Mouse (Mus musculus): ENCODE measurements around the gene Cyb561d2.
A peak's percentile ranks its signal among the peaks of the same experiment; 100 is the strongest.

Cyb561d2 gene

DNA sequence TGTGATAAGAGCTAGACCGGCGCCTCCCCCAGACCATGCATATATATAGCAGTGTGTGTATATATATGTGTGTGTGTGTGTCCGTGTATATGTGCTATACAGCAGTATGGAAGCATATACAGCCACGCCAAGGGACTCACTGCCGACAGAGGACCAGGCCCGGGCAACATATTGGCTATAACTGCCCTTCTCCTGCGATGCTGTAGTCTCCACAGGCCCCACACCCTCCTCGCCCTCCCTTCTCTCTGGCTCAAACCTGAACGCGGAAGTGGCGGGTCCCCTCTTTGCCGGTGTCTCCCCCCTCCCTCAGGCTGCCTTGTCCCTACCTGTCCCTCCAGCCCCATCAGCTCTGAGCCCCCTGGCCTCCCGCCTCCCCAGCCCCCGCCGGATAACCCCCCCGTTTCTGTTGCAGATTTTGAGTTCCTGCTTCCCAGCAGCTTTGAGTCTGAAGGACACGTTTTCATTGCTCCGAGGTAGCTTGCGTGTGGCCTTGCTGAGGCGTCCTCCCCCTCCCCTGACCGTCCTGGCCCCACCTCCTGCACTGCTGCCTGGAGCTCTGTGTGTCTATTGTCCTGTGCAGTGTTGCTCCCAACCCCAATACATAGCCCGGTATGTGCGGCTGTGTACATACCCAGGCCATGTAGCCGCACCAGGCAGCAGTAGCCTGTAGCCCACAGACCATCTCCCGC is 20.1 kb downstream of the Cyb561d2 start:
- DNase-seq (ENCODE audit: low read depth): no peak

DNA sequence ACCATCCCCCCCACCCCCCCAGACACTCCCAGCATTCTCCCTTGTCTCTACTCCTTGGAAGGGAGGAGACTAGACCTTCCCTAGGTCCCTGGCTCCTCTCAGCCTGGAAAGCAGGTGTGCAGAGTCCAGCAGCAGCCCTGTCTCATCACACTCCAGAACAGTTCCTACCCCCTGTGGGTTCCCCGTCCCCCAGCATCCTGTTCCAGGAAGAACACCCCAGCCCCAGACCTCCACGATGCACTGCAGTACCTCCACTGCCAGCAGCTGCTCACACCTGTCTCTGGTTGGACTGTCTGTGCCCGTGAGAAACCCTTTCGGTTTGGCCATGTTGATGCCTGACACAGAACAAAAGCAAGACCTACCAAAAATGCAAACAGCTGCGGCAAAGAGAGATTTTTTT is 20.8 kb downstream of the Cyb561d2 start:
- DNase-seq (ENCODE audit: low read depth): no peak

DNA sequence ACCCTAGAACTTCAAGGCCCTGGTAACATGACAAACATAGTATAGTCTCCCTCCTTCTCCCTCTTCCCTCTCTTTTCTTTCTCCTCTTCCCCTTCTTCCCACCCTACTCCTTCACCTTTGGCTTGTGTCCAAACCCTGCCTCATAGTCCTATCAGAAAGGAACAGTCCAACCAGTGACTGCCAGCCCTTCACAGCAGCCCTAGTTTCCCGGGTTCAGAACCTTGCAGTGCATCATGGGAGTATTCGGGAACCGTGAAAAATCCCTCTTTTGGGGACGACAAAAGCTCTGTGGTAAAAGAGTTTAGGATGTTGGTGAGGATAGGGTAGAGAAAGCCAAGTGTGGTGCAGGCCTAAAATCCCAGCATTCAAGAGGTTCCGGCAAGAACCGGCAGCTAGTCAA is 21.7 kb downstream of the Cyb561d2 start:
- DNase-seq (ENCODE audit: low read depth): no peak

DNA sequence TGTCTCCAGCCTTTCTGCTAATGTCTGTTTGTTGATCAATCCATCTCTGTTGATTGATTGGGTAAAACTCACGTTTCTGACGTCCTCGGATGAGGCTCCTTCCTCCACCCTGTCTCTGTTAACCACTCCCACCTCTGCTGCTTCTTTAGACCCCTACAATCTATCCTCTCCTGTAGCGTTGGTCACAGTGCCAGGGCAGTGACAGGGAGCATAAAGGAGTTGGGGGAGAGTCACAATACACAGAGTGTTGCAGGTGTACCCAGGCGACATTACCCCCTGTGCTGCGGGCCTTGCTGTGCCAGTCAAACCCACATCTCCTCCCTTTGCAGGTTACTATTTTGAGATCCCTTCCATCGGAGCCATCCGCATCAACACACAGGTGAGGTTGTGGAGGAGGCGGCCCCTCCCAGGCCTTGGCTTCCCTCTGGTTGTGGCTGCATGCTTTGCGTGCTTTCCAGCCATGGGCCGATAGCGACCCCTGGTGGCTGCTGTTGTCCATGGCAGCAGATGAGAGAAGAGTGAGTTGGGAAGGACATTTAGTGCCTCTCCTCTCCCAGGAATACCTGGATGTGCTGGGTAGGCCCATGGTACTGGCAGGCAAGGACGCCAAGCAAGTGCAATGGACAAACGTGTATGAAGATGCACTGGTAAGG is 27.6 kb downstream of the Cyb561d2 start:
- DNase-seq (ENCODE audit: low read depth): peak; percentile 62

DNA sequence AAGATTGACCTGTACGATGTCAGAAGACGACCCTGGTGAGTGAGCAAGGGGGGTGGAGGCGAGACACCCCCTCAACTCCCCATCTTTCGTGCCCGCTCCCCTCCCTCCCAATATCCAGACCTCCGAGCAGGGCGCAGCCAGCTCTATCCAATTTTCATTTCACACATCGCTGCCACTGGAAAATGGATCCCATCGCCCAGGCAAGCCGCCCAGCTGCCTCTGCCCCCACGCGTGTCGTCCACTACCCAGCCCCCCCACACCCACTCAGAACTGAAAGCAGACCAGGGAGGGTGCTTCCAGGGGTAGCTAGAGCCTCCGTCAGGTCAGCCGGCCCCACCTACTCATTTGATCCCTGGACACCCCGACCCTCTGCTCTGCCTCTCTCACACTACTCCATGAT is 29.7 kb downstream of the Cyb561d2 start:
- no peak for DNase-seq (ENCODE audit: low read depth)

DNA sequence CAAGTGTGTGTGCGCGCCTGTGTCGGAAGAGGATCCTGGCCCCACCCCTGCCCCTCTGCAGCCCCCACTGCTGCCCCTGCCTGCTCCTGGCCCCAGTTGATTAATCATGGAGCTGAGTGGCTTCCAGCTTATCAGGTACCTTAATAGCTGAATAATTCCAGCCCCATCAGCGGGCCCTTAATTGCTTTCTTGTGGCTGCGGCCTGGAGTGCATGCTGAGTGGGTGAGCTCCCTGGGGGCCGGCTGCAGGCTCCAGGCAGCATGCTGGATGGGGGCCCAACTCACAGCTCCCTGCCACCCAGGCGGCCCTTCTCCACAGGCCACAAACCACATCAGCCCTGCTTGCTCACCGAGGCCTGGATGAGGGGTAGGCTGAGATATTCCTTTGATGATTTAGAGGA is 30.6 kb downstream of the Cyb561d2 start:
- no peak for DNase-seq (ENCODE audit: low read depth)

DNA sequence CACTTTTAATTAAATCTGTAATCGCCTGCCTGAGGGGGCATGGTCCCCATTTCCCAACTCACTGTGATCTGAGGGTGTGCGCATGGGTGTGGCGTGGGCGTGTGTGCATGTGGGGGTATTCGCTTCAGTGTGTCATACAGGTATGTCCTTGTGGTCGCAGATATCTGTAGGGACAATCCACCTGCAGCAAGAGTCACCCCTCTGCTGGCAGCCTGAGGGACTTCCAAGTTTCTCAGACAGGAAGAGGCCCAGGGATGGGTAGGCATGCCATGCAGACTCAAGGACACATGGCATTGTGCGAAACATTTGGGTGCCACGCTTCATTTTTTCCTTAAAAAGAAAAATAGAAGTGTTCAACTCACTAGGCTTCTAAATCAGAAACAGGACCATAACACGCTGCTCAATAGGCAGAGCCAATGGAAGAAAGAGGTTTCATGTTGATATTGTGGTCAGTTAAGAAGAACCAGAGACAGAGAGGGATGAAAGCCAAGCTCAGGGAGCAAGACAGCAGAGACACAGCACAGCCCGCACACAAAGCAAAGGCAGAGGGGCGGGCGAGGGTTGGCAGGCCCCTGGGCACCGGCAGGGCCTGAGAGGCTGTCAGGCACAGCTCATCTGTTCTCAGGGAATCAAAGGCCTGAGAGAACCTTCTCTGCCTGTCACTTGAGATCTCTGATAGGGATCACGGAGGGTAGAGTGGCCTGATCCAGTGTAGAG is 31.5 kb downstream of the Cyb561d2 start:
- no peak for DNase-seq (ENCODE audit: low read depth)

DNA sequence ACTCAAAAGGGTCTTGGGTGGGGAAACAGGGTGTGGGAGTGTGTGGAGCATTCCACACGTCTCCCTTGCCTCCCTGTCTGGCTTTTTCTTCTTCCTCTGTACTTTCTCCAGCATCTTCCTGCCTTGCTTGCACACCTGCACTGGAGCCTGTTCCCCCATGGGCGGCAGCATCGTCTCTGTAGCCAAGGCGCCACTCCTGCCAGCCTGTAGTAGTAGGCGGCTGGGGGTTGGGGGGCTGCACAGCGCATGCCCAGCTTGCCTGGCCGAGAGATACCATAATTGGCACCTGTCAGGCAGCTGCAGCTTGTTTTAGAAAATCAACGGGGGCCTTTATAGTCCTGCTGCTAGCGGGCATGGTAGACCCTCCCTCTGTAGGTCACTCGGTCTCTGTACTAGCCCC is 33.7 kb downstream of the Cyb561d2 start:
- DNase-seq (ENCODE audit: low read depth): no peak

DNA sequence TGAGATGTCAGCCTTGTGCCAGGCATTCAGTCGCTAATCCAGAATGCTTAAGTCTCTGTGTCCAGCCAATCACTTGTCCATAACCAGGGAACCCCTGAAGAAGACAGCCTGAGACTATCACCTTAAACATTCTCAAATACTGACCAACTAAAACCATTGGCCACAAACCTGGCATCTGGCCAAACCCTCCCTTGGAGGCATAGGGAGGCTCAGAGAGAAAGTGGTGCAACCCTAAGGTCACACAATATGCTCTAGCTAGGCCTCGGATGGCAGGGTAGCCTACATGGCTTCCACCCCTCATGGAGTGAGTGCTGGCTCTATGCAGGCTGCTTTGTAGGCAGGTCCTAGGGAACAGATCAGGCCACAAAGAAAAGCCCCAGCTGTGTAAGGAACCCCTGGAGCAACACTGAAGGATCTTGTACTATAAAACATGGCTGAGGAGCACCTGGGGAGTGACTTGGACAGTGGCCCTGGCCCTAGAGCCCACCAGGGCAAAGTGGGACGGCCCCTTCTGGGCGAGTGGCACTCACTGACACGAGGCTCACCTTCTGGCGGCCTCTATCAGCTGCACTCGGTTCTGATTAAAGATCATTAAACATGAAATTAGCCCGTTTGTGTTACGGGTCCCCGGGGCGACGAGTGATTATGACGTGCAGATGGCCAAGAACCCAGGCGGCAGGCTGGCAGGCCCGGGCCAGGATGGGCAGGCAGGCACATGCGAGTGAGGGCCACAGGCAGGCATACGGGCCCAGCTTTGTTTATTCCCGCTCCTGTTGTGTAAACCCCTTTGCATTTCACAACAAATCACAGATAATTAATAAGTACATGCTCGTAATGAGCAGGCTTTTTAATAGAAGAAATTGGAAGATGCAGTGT is 37.1 kb downstream of the Cyb561d2 start:
- peak; percentile 48 for DNase-seq (ENCODE audit: low read depth)

DNA sequence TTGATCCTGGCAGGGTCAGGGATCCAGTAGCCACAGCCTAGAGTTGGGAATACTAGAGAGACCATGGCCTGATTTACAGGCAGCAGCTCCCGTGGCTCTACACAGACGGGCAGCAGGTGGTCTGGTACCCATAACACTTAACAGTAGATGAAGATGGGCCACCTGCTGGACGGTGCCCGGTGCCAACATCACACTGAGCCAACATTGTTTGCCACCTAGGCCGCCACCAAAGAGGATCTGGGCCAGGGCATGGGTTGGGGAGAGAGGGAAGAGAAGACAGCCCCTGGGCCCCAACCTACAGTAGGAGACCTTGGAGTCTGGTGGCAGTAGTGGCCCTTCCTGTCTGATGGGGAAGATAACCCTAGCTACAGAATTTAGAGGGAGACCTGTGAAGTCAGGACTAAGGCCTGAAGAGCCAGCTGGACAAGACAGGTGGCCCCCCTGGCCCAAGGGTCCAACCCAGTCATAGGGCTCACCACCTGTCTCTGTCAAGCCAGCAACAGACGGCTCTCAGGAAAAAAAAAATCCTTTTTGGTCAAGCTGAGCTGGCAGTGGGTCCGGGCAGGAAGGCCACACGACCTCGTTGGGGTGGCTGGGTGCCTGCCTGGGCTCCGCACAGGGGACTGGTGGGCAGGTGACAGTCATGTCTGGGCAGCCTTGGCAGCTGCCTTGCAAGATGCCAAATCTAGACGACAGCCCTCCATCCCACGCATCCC is 39.7 kb downstream of the Cyb561d2 start:
- DNase-seq (ENCODE audit: low read depth): no peak

DNA sequence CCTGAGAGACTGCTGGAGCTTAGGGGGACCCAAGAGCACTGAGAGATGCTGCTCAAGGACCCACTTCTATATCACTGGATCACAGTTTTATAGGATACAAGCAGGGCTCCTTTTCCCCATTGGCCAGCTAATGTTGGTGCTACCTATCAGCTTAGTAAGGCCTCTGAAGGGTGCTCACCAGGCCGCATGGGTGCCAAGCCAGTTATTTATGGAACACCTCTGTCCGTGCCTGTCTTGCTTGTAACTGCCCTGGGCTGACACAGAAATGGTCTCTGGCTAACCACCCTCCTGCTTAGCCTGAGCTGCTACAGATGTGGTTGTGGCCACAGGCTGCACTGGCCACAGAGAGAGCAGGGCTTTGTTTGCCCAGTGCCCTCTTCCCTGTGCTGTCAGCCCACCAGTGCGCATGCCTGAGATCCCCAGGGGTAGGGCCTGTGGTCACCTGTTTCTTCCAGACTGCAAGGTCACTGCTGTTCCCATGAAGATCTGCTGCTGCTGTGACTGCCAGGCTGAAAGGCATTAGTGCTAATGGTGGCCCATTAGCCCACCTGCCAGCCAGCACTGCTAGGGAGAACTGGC is 41.2 kb downstream of the Cyb561d2 start:
- DNase-seq (ENCODE audit: low read depth): peak; percentile 21

DNA sequence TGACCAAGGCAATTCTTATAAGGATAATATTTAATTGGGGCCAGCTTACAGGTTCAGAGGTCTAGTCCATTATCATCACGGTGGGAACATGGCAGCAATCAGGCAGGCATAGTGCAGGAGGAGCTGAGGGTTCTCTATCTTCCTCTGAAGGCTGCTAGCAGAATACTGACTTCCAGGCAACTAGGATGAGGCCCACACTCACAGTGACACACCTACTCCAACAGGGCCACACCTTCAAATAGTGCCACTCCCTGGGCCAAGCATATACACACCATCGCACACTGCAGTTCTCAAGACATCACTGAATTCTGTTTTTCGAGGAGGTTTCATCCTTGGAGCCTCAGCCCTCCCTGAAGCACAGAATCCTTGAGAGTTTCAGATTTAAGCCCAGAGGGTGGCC is 45.6 kb downstream of the Cyb561d2 start:
- DNase-seq (ENCODE audit: low read depth): no peak

DNA sequence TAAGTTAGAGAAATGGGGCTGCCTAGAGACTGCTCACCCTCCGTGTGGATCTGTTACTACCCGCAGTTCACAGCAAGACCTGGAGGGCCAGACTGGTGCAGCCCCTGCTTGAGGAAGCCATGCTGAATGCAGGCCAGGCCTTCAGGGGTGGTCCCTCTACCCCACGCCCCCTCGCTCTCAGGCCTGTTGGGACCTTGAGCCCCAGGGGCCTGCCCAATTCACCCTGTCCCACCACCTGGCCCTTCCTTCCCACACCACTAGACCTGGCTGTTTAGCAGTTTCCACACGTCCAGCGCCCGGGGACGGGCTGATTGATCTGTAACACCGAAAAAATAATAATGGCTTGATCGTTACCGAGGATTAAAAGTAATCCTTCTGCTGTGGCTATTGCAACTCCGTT is 47.8 kb downstream of the Cyb561d2 start:
- DNase-seq (ENCODE audit: low read depth): no peak

DNA sequence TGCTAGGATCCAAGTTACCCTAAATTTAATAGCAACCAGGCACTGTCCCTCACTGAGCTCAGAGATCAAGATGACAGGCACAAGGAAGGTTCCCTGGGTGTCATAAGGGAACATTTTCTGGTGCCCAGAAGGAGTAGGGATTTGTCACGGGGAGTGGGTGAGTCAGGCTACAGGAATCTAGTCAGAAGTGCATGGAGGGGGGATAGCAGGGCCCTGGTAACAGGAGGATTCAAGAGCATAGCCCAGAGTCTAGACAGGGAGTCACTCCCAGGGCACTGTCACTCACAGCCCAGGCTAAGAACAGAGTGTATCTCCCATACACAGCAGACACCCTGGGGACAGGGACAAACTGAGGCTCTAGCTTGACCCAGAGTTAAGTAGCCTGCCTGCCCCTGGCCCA is 48.5 kb downstream of the Cyb561d2 start:
- no peak for DNase-seq (ENCODE audit: low read depth)

DNA sequence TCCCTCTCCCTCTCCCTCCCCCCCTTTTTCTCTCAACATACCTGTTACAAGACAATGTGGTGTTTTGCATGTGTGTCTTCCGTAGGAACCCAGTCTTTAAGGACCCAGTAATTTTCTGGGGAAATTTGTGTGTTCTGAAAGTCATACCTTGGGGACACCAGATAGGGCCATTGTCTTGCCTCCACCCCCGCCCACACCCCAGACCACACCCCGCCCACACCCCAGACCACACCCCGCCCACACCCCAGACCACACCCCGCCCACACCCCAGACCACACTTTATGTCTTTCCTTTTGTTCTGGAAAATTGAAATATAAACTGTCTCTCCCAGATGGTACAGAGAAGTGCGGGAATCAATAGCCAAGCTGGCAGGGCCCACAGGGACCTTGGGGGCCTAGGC is 51.4 kb downstream of the Cyb561d2 start:
- DNase-seq (ENCODE audit: low read depth): no peak

DNA sequence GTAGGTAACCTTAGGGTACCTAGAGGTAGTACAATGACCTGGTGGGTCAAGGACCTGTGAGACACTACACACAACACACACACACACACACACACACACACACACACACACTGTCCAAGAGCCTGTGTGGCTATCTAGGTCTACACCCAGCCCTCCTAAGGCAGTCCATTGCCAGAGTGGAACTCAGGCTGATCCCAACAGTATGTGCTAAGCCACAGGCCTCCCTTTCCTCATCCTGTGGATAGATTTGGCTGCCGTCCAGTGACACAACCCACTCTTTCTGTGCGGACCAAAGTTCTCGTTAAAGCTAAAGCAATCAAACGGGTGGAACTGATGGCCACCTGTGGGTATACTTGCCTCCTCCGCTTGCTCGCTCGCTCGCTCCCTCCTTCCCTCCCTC is 51.8 kb downstream of the Cyb561d2 start:
- DNase-seq (ENCODE audit: low read depth): peak; percentile 9
